Mouse (Mus musculus) gastrocnemius, postnatal 14 days (tissue): ENCODE results near the gene Nr4a3. TPM values are rescaled to one million over a fixed set of nuclear protein-coding genes. Genes with fewer than 3 reads are reported as not detected.

ENCODE experiments used
- DNase-seq: peaks from one replicate; pipeline ENCODE4 v3.0.0; 2021; ENCODE audit warnings: mixed read lengths
- intact Hi-C: fragments of 180-260 bp; cut with DNase I; formaldehyde crosslinking; loops from one replicate; pipeline ENCODE4 v1.15.1; 2025; ENCODE audit warnings: low total_unique reads
- total RNA-seq, 2 experiments: library from RNA; stranded (reverse); gene quantifications; 2 replicates each; pipeline ENCODE4 v1.2.3; 2021

Nr4a3 gene
- total RNA-seq, 2 experiments from 2014 or later, result 2.4 to 6.2 TPM

GRCm38 (mm10) chr4:48047766-48048371 lies 2.9 kb downstream of the Nr4a3 start:
- DNase-seq, result no peak
- intact Hi-C loops, result loop anchor here (5.0 to 10.0 kb wide), 2 partner anchors 84 to 463 kb away; no protein-coding TSS in a partner anchor

GRCm38 (mm10) chr4:48048456-48049315 lies 3.7 kb downstream of the Nr4a3 start:
- DNase-seq, result no peak
- intact Hi-C loops, result loop anchor here (5.0 to 10.0 kb wide), 2 partner anchors 84 to 464 kb away; no protein-coding TSS in a partner anchor

DNA sequence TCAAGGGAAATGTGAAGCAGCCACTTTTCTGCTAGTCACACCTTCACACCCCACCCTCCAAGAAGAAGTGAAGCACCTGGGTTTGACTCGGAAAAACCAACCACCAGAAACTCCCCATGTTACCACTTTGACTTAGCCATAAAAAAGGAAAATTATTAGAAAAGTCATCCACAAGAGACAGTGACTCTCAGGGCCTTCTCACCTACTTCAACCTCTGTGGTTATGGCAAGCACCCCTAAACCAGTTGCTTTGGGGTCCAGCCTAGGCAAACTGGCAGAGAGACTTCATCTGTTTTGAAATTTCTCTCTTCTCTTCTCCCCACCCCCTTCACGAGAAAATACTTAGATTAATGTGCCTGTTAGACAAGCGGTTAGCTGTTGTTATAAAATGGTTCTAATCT lies 5.1 kb downstream of the Nr4a3 start:
- intact Hi-C loops, result no loop called here

DNA sequence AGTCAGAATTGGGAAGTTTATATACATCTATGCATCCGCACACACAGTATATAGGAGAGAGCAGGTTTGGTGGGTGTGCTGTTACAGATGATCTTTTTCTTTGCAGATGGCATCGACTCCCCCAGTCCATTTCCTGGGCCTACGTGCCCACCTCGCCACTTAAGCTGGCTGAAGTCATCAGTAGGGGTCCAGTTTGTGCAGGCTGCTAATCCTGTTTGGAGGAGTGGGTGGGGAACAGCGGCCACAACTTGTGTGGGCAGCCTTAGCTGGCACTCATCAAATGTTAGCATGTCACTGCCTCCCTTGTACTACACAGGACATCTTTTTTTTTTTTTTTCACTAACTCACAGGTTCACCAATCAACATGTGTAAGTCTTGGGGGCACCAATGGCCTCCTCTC lies 5.5 kb downstream of the Nr4a3 start:
- intact Hi-C loops, result no loop called here
- DNase-seq, result no peak

More for the DNA sequence above, 5.1 kb downstream of the Nr4a3 start:
- no peak for DNase-seq

GRCm38 (mm10) chr4:48051086-48051673 lies 6.2 kb downstream of the Nr4a3 start:
- intact Hi-C loops, result no loop called here
- DNase-seq, result no peak

DNA sequence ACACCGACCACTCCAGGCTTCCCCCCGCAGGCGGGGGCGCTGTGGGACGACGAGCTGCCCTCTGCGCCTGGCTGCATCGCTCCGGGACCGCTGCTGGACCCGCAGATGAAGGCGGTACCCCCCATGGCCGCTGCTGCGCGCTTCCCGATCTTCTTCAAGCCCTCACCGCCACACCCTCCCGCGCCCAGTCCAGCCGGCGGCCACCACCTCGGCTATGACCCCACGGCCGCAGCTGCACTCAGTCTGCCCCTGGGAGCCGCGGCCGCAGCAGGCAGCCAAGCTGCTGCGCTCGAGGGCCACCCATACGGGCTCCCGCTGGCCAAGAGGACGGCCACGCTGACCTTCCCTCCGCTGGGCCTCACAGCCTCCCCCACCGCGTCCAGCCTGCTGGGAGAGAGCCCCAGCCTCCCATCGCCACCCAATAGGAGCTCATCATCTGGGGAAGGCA lies 6.7 kb downstream of the Nr4a3 start:
- intact Hi-C loops, result no loop called here

DNA sequence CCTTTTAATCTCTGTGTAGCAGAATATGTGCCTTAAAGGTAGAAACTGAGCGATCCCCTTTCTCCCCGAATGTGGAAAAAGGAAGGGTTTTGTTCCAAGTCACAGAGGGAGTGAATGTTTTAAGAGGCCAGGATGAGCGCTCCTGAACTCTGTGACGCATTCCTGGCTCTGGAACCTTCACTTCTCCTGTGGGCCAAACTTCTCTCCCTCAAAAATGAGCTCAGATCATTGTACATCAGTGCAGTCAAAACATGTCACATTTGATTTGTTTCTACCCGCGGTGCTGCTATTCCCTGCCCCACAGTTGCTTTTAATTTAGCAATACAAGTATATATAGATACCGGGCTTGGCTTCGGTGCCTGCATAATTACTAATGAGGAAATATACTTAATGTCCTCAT lies 16.8 kb downstream of the Nr4a3 start:
- intact Hi-C loops, result no loop called here
- no peak for DNase-seq

More for the DNA sequence above, 6.7 kb downstream of the Nr4a3 start:
- no peak for DNase-seq

- intact Hi-C loops, result no loop called here
- DNase-seq, result no peak
These were observed 19.4 kb downstream of the Nr4a3 start for GRCm38 (mm10) chr4:48064311-48064710.

GRCm38 (mm10) chr4:48066676-48067075 lies 21.7 kb downstream of the Nr4a3 start:
- no peak for DNase-seq
- intact Hi-C loops, result no loop called here

DNA sequence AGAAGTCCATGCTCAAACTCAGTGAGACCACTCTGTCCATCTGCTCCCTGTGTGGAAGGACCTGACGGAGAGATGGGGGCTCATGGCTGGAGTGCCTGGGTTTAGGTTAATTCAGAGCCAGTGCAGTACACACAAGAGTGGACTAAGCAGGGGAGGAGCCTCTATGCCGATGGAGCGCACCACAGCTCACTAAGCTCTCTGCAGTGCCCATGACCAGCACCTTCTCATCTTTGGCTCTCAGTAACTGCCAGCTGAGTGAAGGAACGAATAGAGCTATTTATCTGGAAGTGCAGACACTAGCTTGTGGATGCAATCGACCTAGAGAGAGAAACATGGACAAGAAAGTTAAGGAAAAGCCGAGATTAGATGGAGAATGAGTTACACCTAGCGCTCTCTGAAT lies 24.2 kb downstream of the Nr4a3 start:
- intact Hi-C loops, result no loop called here

DNA sequence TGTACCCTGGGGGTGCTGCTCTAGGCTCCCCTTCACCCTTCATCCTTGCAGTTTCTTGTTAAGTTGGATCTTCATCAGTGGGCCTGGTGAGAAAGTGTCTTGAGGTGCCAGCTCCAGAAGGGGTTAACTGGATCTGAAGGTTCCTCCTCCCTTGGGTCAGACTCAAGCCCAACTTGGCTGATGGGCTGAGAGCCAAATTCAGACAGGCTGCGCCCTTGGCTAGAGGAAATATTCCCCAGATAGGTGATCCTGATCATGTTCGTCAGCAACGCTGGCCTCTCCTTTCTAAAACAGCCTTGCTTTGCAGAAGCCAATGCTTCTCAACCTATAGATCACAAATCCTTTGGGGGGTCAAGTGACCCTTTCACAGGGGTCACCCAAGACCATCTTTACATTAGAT lies 27.1 kb downstream of the Nr4a3 start:
- intact Hi-C loops, result no loop called here

More for the DNA sequence above, 24.2 kb downstream of the Nr4a3 start:
- no peak for DNase-seq

GRCm38 (mm10) chr4:48073325-48073724 lies 28.4 kb downstream of the Nr4a3 start:
- DNase-seq, result no peak
- intact Hi-C loops, result no loop called here

More for the DNA sequence above, 27.1 kb downstream of the Nr4a3 start:
- no peak for DNase-seq

GRCm38 (mm10) chr4:48074451-48075240 lies 29.7 kb downstream of the Nr4a3 start:
- no peak for DNase-seq
- intact Hi-C loops, result no loop called here

DNA sequence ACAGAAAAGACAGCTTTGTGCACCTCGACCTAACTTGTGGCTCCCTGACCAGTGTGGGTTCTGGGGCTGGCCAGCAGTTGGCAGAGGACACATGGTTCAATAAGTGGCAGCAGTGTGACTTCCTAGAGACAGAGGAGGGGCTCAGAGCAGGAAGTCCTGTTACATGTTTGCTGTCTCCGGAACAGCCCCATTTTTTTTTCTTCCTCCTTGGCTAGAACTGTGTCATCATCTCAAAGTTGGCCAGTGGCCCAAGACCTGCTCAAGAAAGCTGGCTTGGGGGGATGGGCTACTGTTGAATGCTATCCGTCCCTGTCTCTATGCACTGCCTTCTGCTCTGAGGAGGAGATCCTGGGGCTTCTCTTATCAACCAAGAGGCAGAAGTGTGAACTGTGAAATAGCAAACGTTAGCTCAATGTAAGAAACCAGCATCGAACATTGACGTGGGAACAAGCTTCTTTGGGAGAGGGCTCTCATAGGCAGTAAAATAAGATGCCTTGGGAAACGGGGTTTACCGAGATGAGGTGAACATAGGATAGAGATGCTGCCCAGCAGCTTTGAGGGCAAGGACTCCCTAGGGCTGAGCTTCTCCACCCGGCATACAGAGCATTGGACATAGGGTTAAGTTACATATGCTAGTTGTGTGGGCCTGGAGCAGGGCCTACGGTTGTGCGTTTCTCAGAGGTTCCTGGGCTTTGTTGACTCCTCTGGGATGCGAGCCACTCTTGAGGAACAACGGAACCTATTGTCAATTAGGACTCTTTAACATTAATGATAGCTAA lies 31.9 kb downstream of the Nr4a3 start:
- intact Hi-C loops, result no loop called here
- no peak for DNase-seq

GRCm38 (mm10) chr4:48078213-48078612 lies 33.3 kb downstream of the Nr4a3 start:
- no peak for DNase-seq
- intact Hi-C loops, result no loop called here

GRCm38 (mm10) chr4:48079285-48080039 lies 34.5 kb downstream of the Nr4a3 start:
- intact Hi-C loops, result no loop called here
- no peak for DNase-seq

- no peak for DNase-seq
- intact Hi-C loops, result no loop called here
These were observed 38.5 kb downstream of the Nr4a3 start for GRCm38 (mm10) chr4:48083452-48083851.

- no peak for DNase-seq
- intact Hi-C loops, result no loop called here
These were observed 41.7 kb downstream of the Nr4a3 start for GRCm38 (mm10) chr4:48086609-48087008.
